Mouse (Mus musculus) brain, embryonic 14.5 days (tissue): ENCODE results near the gene Vmn1r206.
"Not testable (repeated sequence)": the region's sequence is repeated elsewhere in the genome, so short reads cannot be mapped to it uniquely, and the experiment has no call there.

Experiments used
- CTCF ChIP-seq: fragments of 200-500 bp; IDR thresholded peaks from 2 replicates; pipeline ENCODE4 v1.5.1; 2012; ENCODE audit warnings: inconsistent platforms, mild to moderate bottlenecking, moderate library complexity, borderline replicate concordance; ENCODE audit not compliant: insufficient read depth, insufficient read length; ENCODE audit errors: extremely low read depth
- POLR2A ChIP-seq: fragments of 200-500 bp; IDR thresholded peaks from 2 replicates; pipeline ENCODE4 v1.6.1; 2012; ENCODE audit warnings: mild to moderate bottlenecking, inconsistent platforms, borderline replicate concordance; ENCODE audit not compliant: poor library complexity, insufficient read depth, insufficient read length, severe bottlenecking; ENCODE audit errors: extremely low read depth

- not testable (repeated sequence) for TF ChIP-seq CTCF, POLR2A
These were observed 49.1 kb downstream of the Vmn1r206 start for GRCm38 (mm10) chr13:22574911-22575310.
